Mouse (Mus musculus) hindbrain, postnatal 0 days (tissue): ENCODE measurements around the gene Abl1. TPM values are rescaled to one million over a fixed set of nuclear protein-coding genes. Genes with fewer than 3 reads are reported as not detected.

Experiments used
- ATAC-seq: fragments of 200-750 bp; cut with Nextera tagmentation; 2 replicates; pipeline ENCODE4 v1.8.0; 2017; ENCODE audit warnings: mild to moderate bottlenecking, moderate TSS enrichment, moderate library complexity
- DNase-seq: peaks from one replicate; pipeline ENCODE4 v3.0.0-alpha.2; 2015; ENCODE audit warnings: low spot score
- H3K27ac ChIP-seq: fragments of 300-500 bp; sonication (generic); 2 replicates; pipeline ENCODE4 v1.5.1; 2014; ENCODE audit warnings: mild to moderate bottlenecking
- H3K27me3 ChIP-seq: fragments of 300-500 bp; sonication (generic); 2 replicates; pipeline ENCODE4 v1.6.1; 2014; ENCODE audit warnings: low read length, mixed read lengths; ENCODE audit not compliant: insufficient read depth
- H3K36me3 ChIP-seq: fragments of 300-500 bp; sonication (generic); 2 replicates; pipeline ENCODE4 v1.6.1; 2014; ENCODE audit warnings: low read length, mixed read lengths; ENCODE audit not compliant: insufficient read depth
- H3K4me1 ChIP-seq: fragments of 300-500 bp; sonication (generic); 2 replicates; pipeline ENCODE4 v1.6.1; 2014; ENCODE audit warnings: antibody characterized with exemption, low read length, mixed read lengths; ENCODE audit not compliant: insufficient read depth
- H3K4me2 ChIP-seq: fragments of 300-500 bp; sonication (generic); 2 replicates; pipeline ENCODE4 v1.6.1; 2014; ENCODE audit warnings: low read depth, mild to moderate bottlenecking, low read length, moderate library complexity, mixed read lengths
- H3K4me3 ChIP-seq: fragments of 300-500 bp; sonication (generic); 2 replicates; pipeline ENCODE4 v1.5.1; 2014; ENCODE audit warnings: low read length
- H3K9ac ChIP-seq: fragments of 300-500 bp; sonication (generic); replicated peaks from 2 replicates; pipeline ENCODE4 v1.6.1; 2014; ENCODE audit warnings: mild to moderate bottlenecking, low read length, moderate library complexity, mixed read lengths
- H3K9me3 ChIP-seq: fragments of 300-500 bp; sonication (generic); 2 replicates; pipeline ENCODE4 v1.6.1; 2016; ENCODE audit warnings: low read length, mixed read lengths
- CTCF ChIP-seq: IDR thresholded peaks from 2 replicates; pipeline ENCODE4 v1.5.1; 2016; ENCODE audit warnings: antibody characterized with exemption, control low read depth, low read depth
- WGBS: fragments of 180-500 bp; shearing (Covaris S2); extraction: QIAGEN DNeasy Blood & Tissue Kit; methylation state at CpG from one replicate; pipeline ENCODE4 v1.1.7; 2014; 5-methylcytosine and 5-hydroxymethylcytosine counted together
- polyA plus RNA-seq: library from polyadenylated mRNA; unstranded; fragments of >200 nt; fragmentation: Nextera tagmentation; extraction: Ambion mirVana; gene quantifications from 2 replicates; pipeline ENCODE4 v1.2.1, GENCODE M21; 2015
- total RNA-seq: library from RNA; depleted of rRNA; stranded (reverse); fragments of >200 nt; gene quantifications from 2 replicates; pipeline ENCODE4 v1.2.3, GENCODE M21; 2014

Abl1 gene
- total and polyA plus RNA-seq, 2 experiments from 2014 or later: 13.1 to 57.5 TPM

DNA sequence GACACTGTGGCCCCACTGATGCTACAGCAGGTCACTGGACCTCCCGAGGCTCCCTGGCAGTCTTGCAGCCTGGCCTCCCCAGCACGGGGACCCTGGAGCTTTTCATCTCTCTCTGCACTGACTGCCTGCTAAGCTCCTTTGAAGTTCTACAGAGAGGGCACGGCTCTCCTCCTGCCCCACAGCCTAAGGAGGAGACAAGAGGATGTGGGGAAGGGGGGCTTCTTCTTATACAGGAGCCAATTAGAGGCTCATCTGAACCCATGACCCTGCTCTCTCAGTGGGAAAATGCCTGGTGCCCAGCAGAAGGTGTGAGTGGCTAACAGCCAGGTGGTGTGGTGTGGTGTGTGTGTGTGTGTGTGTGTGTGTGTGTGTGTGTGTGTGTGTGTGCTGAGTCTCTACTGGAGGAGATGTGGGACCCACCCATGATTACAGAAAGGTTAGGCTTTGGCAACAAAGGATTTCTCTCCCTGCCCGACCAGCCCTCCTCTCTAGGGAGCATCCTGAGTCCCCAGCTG lies 140.2 kb downstream of the Abl1 start:
- H3K9ac ChIP-seq: no peak overlapping the region
- DNase-seq: no peak
- peak overlapping the region; percentile 8; the same call in 1 of the 2 replicates for H3K27ac ChIP-seq
- H3K36me3 ChIP-seq: no peaks in the 10 kb centered on the region
- TF ChIP-seq CTCF: no peak
- ATAC-seq: no peak
- H3K4me3 ChIP-seq: no peak overlapping the region
- WGBS: 9% methylated on average over 4 of the region's 4 CpGs
- H3K9me3 ChIP-seq: no peaks in the 10 kb centered on the region
- H3K27me3 ChIP-seq: no peaks in the 10 kb centered on the region
- peaks cover 15% of the 10 kb centered on the region for H3K4me1 ChIP-seq
- H3K4me2 ChIP-seq: no peak overlapping the region

DNA sequence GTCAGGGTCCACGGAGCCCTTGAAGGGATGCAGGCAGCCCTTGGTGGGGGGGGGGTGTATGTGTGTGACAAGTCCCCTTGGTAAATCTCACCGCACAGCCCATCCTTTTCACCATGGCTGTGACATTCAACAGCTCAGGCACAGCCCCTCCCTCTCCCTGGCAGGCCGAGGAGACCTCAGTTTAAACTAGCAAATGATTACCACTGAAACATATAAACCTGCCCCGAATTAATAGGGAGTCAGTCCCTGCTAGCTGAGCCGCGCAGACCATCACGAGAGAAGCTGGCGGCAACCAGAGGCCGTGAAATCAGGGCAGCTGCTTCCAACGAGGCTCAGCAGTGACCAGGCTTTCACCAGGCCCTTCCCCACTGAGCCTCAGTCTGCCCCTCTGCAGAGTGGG lies 147.9 kb downstream of the Abl1 start:
- H3K4me3 ChIP-seq: no peak overlapping the region
- no peak for TF ChIP-seq CTCF
- ATAC-seq (no peak), DNase-seq (no peak)
- WGBS: 42% methylated on average over 10 of the region's 10 CpGs
- H3K27me3 ChIP-seq: 0 out of 2 replicates have a peak, but pooled peaks cover 2% of the 10 kb centered on the region
- H3K4me1 ChIP-seq: no peaks in the 10 kb centered on the region
- no peaks in the 10 kb centered on the region for H3K36me3 ChIP-seq
- no peak overlapping the region for H3K27ac ChIP-seq
- no peaks in the 10 kb centered on the region for H3K9me3 ChIP-seq
- H3K4me2 ChIP-seq: no peak overlapping the region
- H3K9ac ChIP-seq: no peak overlapping the region

DNA sequence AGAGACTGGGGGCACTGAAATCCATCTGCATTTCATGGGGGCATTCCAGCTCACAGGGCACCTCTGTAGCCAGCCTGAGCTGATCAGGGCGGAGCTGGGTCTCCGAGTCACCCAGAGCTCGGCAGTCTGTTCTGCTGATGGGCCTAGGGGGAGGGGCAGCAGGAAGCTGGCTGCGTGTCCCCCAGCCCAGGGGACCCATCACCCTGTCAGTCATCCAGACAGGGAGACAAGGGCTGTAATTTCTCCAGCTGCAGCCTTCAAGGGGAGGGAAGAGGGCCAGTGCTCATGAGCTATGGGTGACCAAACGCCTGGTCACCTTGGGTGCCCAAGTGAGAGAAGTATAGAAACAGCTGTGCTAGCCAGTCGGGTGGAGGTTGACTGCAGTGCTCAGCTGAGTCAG lies 148.8 kb downstream of the Abl1 start:
- no peak overlapping the region for H3K9ac ChIP-seq
- no peak overlapping the region for H3K4me2 ChIP-seq
- no peak for TF ChIP-seq CTCF
- no peak overlapping the region for H3K4me3 ChIP-seq
- H3K9me3 ChIP-seq: no peaks in the 10 kb centered on the region
- H3K27ac ChIP-seq: no peak overlapping the region
- H3K4me1 ChIP-seq: no peaks in the 10 kb centered on the region
- WGBS: 32% methylated on average over 6 of the region's 6 CpGs
- H3K27me3 ChIP-seq: 0 out of 2 replicates have a peak, but pooled peaks cover 2% of the 10 kb centered on the region
- ATAC-seq: no peak
- DNase-seq: no peak
- no peaks in the 10 kb centered on the region for H3K36me3 ChIP-seq

DNA sequence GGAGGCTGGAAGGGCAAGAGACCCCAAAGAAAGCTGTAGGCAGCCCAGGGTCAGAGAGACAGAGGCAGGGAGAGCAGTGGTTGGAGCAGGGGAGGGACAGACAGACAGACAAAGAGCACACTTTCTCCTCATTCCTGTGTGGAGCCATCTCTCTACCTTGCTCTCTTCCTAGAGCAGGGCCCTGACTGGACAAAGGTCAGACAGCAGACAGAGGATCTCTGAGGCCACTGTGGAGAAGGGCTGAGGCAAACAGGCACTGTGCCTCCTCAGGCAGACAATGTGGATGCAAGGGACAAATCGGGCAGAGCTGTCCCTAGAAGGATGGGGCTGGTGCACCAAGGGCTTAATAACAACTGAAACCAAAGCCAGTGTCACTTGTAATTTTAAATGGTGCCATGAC lies 150.7 kb downstream of the Abl1 start:
- H3K27ac ChIP-seq: no peak overlapping the region
- 0 out of 2 replicates have a peak, but pooled peaks cover 2% of the 10 kb centered on the region for H3K27me3 ChIP-seq
- H3K4me1 ChIP-seq: no peaks in the 10 kb centered on the region
- H3K9ac ChIP-seq: no peak overlapping the region
- no peaks in the 10 kb centered on the region for H3K36me3 ChIP-seq
- no peak for TF ChIP-seq CTCF
- no peak overlapping the region for H3K4me3 ChIP-seq
- 50% methylated on average over 1 of the region's 1 CpGs for WGBS
- DNase-seq (no peak), ATAC-seq (no peak)
- H3K4me2 ChIP-seq: no peak overlapping the region
- no peaks in the 10 kb centered on the region for H3K9me3 ChIP-seq

DNA sequence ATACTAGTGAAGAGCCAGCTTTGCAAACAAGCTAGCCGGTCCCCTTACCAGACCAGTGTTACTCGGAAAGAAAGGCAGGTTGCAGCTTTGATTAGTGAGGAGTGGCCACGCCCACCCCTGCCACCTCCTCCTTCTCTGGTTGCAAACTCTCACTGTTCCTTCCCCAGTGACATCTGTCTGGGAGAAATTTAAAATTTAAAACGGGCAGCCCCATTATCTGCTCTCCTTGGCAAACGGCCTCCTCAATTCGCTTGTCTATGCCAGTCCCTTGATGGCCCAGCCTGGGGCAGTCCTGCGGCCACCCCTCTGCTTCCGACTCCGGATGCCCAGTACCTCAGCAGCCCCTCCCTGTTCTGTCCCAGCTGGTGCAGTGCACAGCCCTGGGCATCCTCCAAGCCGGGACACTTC lies 156.6 kb downstream of the Abl1 start:
- ATAC-seq (no peak), DNase-seq (no peak)
- Histone ChIP-seq H3K9me3 (no peaks in the 10 kb centered on the region), H3K27me3 (no peaks in the 10 kb centered on the region), H3K4me2 (peak overlapping the region; percentile 86), H3K27ac (no peak overlapping the region), H3K9ac (no peak overlapping the region), H3K4me1 (peaks cover 10% of the 10 kb centered on the region; the same call in 1 of the 2 replicates), H3K4me3 (peak overlapping the region; percentile 10; the same call in 1 of the 2 replicates), H3K36me3 (no peaks in the 10 kb centered on the region)
- 6% methylated on average over 10 of the region's 10 CpGs for WGBS
- TF ChIP-seq CTCF: no peak

DNA sequence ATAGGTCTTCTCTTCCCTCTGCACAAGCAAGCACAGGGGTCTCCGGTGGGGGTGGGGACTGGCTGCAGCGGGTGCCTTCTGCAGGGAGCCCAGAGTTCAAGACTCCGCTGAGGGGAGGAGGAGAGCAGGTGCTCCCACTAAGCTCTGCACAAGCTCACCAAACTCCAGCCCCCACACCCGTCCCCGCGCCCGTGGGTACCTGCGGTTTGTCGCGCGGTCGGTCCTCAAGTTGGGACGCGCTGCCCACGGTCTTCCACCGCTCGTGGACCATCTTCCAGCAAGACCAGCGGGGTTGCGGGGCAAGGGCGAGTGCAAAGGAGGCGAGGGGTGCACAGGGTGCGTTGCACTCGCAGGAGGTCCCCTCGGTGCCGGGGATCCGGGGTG lies 157.3 kb downstream of the Abl1 start:
- H3K4me1 ChIP-seq: peaks cover 10% of the 10 kb centered on the region; the same call in 1 of the 2 replicates
- peak overlapping the region; percentile 86 for H3K4me2 ChIP-seq
- ATAC-seq (no peak; the same call in 1 of the 2 replicates), DNase-seq (no peak)
- no peak overlapping the region for H3K27ac ChIP-seq
- H3K9me3 ChIP-seq: no peaks in the 10 kb centered on the region
- H3K27me3 ChIP-seq: no peaks in the 10 kb centered on the region
- H3K9ac ChIP-seq: peak overlapping the region; percentile 58
- WGBS: 3% methylated on average over 26 of the region's 26 CpGs
- H3K4me3 ChIP-seq: peak overlapping the region; percentile 51
- no peak for TF ChIP-seq CTCF
- H3K36me3 ChIP-seq: no peaks in the 10 kb centered on the region

DNA sequence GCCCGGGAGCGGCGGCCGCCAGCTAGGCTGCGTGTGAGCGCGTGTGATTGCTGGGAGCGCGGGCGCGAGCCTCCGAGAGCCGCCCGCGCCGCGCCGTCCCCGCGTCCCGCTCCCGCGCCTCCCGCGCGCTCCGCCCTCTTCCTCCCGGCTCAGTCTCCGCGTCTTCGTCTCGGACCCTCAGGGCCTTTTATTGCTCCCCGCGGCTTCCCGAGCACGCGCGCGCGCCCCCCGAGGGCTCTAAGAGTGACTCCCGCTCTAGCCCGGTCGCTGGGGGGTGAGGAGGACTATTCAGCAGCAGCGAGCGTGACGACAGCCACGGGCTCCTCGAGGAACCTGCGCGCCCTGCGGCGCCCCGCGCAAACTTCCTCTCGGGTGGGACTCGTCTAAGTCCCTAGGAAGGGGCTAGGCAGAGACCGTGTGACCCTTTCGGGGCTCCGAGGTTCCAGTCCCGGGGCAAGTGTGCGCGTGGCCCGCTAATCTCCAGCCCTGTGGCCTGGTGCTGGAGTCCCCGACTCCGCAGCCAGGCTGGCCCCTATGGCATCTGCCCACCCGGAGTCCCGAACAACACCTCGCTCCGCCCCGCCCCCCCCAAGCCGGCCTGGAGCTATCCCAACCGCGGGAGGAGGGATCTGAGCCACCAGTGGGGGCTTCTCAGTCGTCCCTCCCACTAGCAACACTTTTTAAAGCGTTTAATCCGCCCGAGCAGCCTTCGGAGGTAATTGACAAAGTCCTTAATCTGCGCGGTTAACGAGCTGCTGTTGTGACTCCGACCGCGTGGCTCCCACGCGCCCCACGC lies 157.9 kb downstream of the Abl1 start, which contains the start of gene Fibcd1:
Fibcd1 (minus strand) TSS at position 110 of the 796 bp plus-strand sequence.
- H3K36me3 ChIP-seq: no peaks in the 10 kb centered on the region
- peak; percentile 63 for DNase-seq
- H3K9me3 ChIP-seq: no peaks in the 10 kb centered on the region
- H3K27ac ChIP-seq: no peak within 1 kb of the TSS
- H3K4me1 ChIP-seq: peaks cover 10% of the 10 kb centered on the region; the same call in 1 of the 2 replicates
- peak within 1 kb of the TSS; percentile 58 for H3K9ac ChIP-seq
- TF ChIP-seq CTCF: no peak
- H3K4me3 ChIP-seq: peak within 1 kb of the TSS; percentile 51
- peak within 1 kb of the TSS; percentile 86 for H3K4me2 ChIP-seq
- peak; percentile 44 for ATAC-seq
- WGBS: under 1% methylated on average over 79 of the region's 88 CpGs
- no peaks in the 10 kb centered on the region for H3K27me3 ChIP-seq
